Mouse (Mus musculus): Measurements from ENCODE around the gene Mcm2. TPM values are rescaled to one million over a fixed set of nuclear protein-coding genes. Genes with fewer than 3 reads are reported as not detected.

Gene Mcm2
- polyA plus RNA-seq, 1 experiment from 2014 or later: 200 TPM

GRCm38 (mm10) chr6:88901947-88902820 lies 3.6 kb upstream of the Mcm2 start, which contains the start of gene Tpra1:
Gene Tpra1 (plus strand): TSS chr6:88902251.
- H3K4me1 ChIP-seq: peaks cover 37% of the 10 kb centered on the region
- H3K9me3 ChIP-seq: no peaks in the 10 kb centered on the region
- H3K4me2 ChIP-seq: peak within 1 kb of the TSS; percentile 88
- peak within 1 kb of the TSS; percentile 77 for H3K4me3 ChIP-seq (replicated peaks)
- peaks cover 1% of the 10 kb centered on the region; the same call in 1 of the 2 replicates for H3K36me3 ChIP-seq (replicated peaks)
- H3K9ac ChIP-seq: peak within 1 kb of the TSS; percentile 87
- no peaks in the 10 kb centered on the region for H3K27me3 ChIP-seq
- peak; percentile 83 for ATAC-seq (ENCODE audit: low FRiP score)
- H3K27ac ChIP-seq: peak within 1 kb of the TSS; percentile 86
- under 1% methylated on average over 66 of the region's 66 CpGs for WGBS

DNA sequence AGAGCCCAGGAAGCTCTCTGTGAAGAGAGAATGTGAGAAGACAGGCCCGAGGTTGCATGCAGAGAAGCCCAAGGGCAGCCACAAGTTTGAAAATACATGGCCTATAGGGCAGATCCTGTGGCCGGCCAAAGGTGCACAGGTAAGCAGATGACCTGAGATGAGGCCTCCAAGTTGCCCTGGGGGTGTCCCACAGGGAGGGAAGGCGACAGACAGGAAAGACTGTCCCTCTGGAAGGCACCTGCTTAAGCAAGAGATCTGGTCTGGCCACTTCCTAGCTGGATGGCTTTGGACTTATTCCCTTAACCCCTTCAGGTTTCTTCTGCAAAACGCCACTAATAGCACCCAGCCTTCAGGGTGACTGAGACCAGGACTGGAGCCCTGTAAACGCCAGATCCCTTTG lies 2.9 kb upstream of the Mcm2 start:
- Histone ChIP-seq H3K27me3 (no peaks in the 10 kb centered on the region), H3K9ac (peak overlapping the region; percentile 87), H3K4me3 (replicated peaks) (peak overlapping the region; percentile 77), H3K27ac (peak overlapping the region; percentile 42; the same call in 1 of the 2 replicates), H3K4me1 (peaks cover 41% of the 10 kb centered on the region), H3K36me3 (replicated peaks) (peaks cover 8% of the 10 kb centered on the region), H3K4me2 (peak overlapping the region; percentile 88), H3K9me3 (no peaks in the 10 kb centered on the region)
- WGBS: 10% methylated on average over 5 of the region's 5 CpGs
- peak; percentile 1; the same call in 1 of the 2 replicates for ATAC-seq (ENCODE audit: low FRiP score)

- H3K9ac ChIP-seq: no peak overlapping the region
- WGBS: 98% methylated on average over 2 of the region's 2 CpGs
- H3K27ac ChIP-seq: no peak overlapping the region
- no peak for ATAC-seq (ENCODE audit: low FRiP score)
- peaks cover 27% of the 10 kb centered on the region for H3K36me3 ChIP-seq (replicated peaks)
- H3K4me3 ChIP-seq (replicated peaks): no peak overlapping the region
- H3K4me2 ChIP-seq: no peak overlapping the region
- no peaks in the 10 kb centered on the region for H3K27me3 ChIP-seq
- H3K4me1 ChIP-seq: peaks cover 48% of the 10 kb centered on the region
- H3K9me3 ChIP-seq: no peaks in the 10 kb centered on the region
Measured at GRCm38 (mm10) chr6:88899628-88900027, 1.0 kb upstream of the Mcm2 start.

DNA sequence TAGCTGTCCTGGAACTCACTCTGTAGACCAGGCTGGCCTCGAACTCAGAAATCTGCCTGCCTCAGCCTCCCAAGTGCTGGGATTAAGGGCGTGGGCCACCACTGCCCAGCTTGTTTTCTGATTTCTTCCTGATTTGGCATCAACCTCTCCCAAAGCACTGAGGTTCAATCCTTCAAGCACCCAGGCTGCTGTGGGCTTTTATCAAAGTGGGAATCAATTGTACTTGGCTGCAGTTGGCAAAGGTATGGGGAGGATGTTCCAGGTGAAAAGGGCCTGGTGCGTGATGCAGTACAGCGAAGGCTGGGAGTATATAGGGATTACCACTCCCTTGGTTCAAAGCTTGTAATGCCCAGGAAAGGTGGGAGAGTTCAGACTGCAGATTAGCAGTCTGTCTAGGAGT lies 506 bp upstream of the Mcm2 start:
- no peak overlapping the region for H3K27ac ChIP-seq
- H3K4me3 ChIP-seq (replicated peaks): no peak overlapping the region
- peaks cover 32% of the 10 kb centered on the region for H3K36me3 ChIP-seq (replicated peaks)
- 60% methylated on average over 4 of the region's 4 CpGs for WGBS
- no peak overlapping the region for H3K9ac ChIP-seq
- H3K9me3 ChIP-seq: no peaks in the 10 kb centered on the region
- no peak for ATAC-seq (ENCODE audit: low FRiP score)
- no peaks in the 10 kb centered on the region for H3K27me3 ChIP-seq
- peak overlapping the region; percentile 77 for H3K4me2 ChIP-seq
- H3K4me1 ChIP-seq: peaks cover 46% of the 10 kb centered on the region

DNA sequence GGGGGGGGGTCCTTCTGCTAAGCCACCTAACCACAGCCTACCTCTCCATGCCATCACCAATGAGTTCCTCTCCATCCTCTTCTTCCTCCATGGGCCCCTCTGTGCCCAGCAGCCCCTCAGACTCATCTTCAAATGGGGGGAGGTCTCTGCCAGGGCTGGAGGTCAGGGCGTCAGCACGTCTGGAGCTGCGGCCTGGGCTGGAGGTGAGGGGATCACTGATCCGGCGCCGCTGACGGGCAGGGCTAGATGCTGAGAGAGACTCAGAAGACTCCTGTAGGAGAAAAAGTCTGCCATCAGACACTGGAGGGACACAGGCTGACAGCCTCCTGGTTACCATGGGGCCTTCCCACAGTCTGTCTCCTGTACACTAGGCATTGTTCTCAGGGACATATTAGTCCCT lies 1.3 kb downstream of the Mcm2 start:
- H3K9ac ChIP-seq: peak overlapping the region; percentile 54
- H3K4me3 ChIP-seq (replicated peaks): peak overlapping the region; percentile 72
- H3K27me3 ChIP-seq: no peaks in the 10 kb centered on the region
- H3K4me2 ChIP-seq: peak overlapping the region; percentile 77
- peaks cover 51% of the 10 kb centered on the region for H3K36me3 ChIP-seq (replicated peaks)
- no peaks in the 10 kb centered on the region for H3K9me3 ChIP-seq
- no peak for ATAC-seq (ENCODE audit: low FRiP score)
- H3K27ac ChIP-seq: no peak overlapping the region
- peaks cover 31% of the 10 kb centered on the region for H3K4me1 ChIP-seq
- WGBS: 80% methylated on average over 7 of the region's 7 CpGs

DNA sequence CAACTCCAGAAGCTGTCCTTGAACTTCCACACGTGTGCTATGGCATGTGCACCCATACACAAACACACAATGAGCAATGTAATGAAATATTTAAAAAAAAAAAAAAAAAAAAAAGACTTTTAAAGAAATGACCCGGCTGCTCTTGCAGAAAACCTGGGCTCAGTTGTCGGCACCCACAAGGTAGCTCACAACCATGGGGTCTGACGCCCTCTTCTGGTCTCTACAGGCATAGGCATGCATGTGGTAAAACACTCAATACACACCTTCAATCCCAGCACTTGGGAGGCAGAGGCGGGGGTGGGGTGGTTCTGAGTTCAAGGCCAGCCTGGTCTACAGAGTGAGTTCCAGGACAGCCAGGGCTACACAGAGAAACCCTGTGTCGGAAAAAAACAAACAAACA lies 2.6 kb downstream of the Mcm2 start:
- ATAC-seq (ENCODE audit: low FRiP score): no peak
- 86% methylated on average over 6 of the region's 6 CpGs for WGBS
- no peak overlapping the region for H3K9ac ChIP-seq
- no peak overlapping the region for H3K4me3 ChIP-seq (replicated peaks)
- H3K27me3 ChIP-seq: no peaks in the 10 kb centered on the region
- no peaks in the 10 kb centered on the region for H3K9me3 ChIP-seq
- no peak overlapping the region for H3K4me2 ChIP-seq
- H3K27ac ChIP-seq: no peak overlapping the region
- peaks cover 24% of the 10 kb centered on the region for H3K4me1 ChIP-seq
- peaks cover 64% of the 10 kb centered on the region for H3K36me3 ChIP-seq (replicated peaks)

DNA sequence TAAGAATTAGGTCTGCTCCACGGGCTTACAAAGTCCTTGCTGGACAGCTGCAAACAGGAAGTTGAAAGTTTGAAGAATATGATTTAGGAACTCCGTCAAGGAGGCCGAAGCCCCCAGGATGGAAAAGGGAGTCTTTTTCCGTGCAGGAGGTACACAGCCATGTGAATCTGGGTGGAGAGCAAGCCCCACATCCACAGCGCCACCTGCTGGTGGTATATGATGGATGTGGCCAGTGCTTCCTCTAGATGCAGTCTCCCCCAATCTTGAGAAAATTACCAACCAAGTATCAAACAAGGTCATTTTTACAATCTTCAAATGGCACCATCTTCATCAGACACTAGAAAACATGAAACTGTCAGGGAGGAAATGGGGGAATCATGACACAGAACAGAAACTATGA lies 5.0 kb downstream of the Mcm2 start:
- no peak for ATAC-seq (ENCODE audit: low FRiP score)
- Histone ChIP-seq H3K9ac (no peak overlapping the region), H3K9me3 (no peaks in the 10 kb centered on the region), H3K4me2 (no peak overlapping the region), H3K36me3 (replicated peaks) (peaks cover 87% of the 10 kb centered on the region), H3K27ac (no peak overlapping the region), H3K27me3 (no peaks in the 10 kb centered on the region), H3K4me1 (peaks cover 24% of the 10 kb centered on the region), H3K4me3 (replicated peaks) (no peak overlapping the region)
- 68% methylated on average over 5 of the region's 5 CpGs for WGBS

DNA sequence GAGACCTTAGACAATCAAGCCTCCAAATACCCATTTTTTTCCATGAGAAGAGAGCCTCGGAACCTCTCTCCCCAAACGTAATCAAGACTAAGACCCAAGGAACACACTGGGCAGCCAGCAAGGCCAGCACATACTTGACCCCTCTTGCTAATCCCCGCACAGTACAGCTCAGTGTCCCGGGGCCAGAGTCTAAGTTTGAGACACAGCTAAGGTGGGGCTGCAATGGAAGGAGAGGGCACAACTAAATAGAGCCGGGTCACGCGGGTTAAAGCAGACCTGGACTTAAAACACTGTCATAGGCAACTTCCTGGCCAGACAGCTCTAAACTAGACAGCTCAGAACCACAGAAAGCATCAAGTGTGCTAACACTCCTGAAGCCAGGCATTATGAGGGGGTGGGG lies 7.7 kb downstream of the Mcm2 start:
- Histone ChIP-seq H3K36me3 (replicated peaks) (peaks cover 99% of the 10 kb centered on the region), H3K4me3 (replicated peaks) (no peak overlapping the region), H3K27me3 (no peaks in the 10 kb centered on the region), H3K9ac (no peak overlapping the region), H3K4me1 (peaks cover 13% of the 10 kb centered on the region), H3K27ac (no peak overlapping the region), H3K4me2 (no peak overlapping the region), H3K9me3 (no peaks in the 10 kb centered on the region)
- no peak for ATAC-seq (ENCODE audit: low FRiP score)
- 89% methylated on average over 7 of the region's 7 CpGs for WGBS

- 93% methylated on average over 13 of the region's 13 CpGs for WGBS
- H3K4me1 ChIP-seq: peaks cover 8% of the 10 kb centered on the region
- no peaks in the 10 kb centered on the region for H3K9me3 ChIP-seq
- peaks cover 99% of the 10 kb centered on the region for H3K36me3 ChIP-seq (replicated peaks)
- no peak overlapping the region for H3K27ac ChIP-seq
- no peak overlapping the region for H3K9ac ChIP-seq
- no peaks in the 10 kb centered on the region for H3K27me3 ChIP-seq
- no peak overlapping the region for H3K4me2 ChIP-seq
- no peak for ATAC-seq (ENCODE audit: low FRiP score)
- no peak overlapping the region for H3K4me3 ChIP-seq (replicated peaks)
Measured at GRCm38 (mm10) chr6:88889410-88890042, 9.1 kb downstream of the Mcm2 start.

- peak; percentile 72 for ATAC-seq (ENCODE audit: low FRiP score)
- H3K27me3 ChIP-seq: no peaks in the 10 kb centered on the region
- H3K4me1 ChIP-seq: peaks cover 17% of the 10 kb centered on the region
- no peaks in the 10 kb centered on the region for H3K9me3 ChIP-seq
- peaks cover 97% of the 10 kb centered on the region for H3K36me3 ChIP-seq (replicated peaks)
- H3K4me3 ChIP-seq (replicated peaks): no peak overlapping the region
- peak overlapping the region; percentile 53; the same call in 1 of the 2 replicates for H3K27ac ChIP-seq
- H3K4me2 ChIP-seq: no peak overlapping the region
- 71% methylated on average over 2 of the region's 2 CpGs for WGBS
- no peak overlapping the region for H3K9ac ChIP-seq
Measured at GRCm38 (mm10) chr6:88886417-88886967, 12.1 kb downstream of the Mcm2 start.

DNA sequence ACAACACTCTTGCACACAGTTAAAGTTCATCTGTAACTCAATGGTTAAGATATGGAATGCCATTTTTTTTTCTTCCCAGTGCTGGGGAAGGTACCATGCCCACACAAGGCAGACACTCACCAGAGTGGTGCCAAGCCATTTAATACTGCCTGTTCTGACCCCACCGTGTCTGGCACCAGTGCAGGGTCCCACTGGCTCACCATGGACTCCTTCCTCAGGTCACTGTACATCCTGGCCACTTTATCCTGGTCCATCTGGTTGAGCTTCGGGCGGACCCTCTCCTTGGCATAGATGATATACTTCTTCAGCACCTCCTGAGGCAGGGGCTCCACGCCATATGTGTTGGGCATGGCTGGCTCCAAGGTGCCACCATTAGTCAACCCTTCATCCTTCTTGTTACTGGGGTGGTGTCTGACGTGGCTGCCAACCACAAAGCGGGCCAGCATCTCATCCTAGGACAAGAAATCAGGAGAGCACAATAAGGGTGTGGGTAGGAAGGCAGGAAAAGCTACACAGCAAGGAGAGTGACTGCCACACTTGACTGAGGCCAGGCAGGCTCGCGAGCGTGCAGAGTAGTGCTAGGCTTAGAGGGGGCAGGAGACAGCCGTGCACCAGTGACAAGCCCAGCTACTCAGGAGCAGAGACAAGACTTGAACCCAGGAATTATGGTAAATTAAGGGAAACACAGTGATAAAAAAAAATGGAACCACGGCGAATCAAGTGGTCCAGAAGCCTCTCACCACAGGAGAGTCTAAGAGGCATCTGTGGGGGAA lies 12.8 kb downstream of the Mcm2 start:
- Histone ChIP-seq H3K27me3 (no peaks in the 10 kb centered on the region), H3K9ac (no peak overlapping the region), H3K4me1 (peaks cover 17% of the 10 kb centered on the region), H3K27ac (0 out of 2 replicates have a peak overlapping the region, but pooled peaks have one; percentile 59), H3K36me3 (replicated peaks) (peaks cover 92% of the 10 kb centered on the region), H3K4me3 (replicated peaks) (no peak overlapping the region), H3K4me2 (no peak overlapping the region), H3K9me3 (no peaks in the 10 kb centered on the region)
- 89% methylated on average over 12 of the region's 12 CpGs for WGBS
- no peak for ATAC-seq (ENCODE audit: low FRiP score)

GRCm38 (mm10) chr6:88884690-88885089 lies 13.9 kb downstream of the Mcm2 start:
- H3K4me1 ChIP-seq: peaks cover 20% of the 10 kb centered on the region
- WGBS: 96% methylated on average over 17 of the region's 17 CpGs
- H3K4me3 ChIP-seq (replicated peaks): no peak overlapping the region
- H3K9ac ChIP-seq: no peak overlapping the region
- peaks cover 87% of the 10 kb centered on the region for H3K36me3 ChIP-seq (replicated peaks)
- no peaks in the 10 kb centered on the region for H3K27me3 ChIP-seq
- ATAC-seq (ENCODE audit: low FRiP score): no peak
- no peak overlapping the region for H3K4me2 ChIP-seq
- H3K9me3 ChIP-seq: no peaks in the 10 kb centered on the region
- no peak overlapping the region for H3K27ac ChIP-seq

Measured in forebrain, embryonic 12.5 days (tissue).